Mouse (Mus musculus): ENCODE measurements around the gene Klhl29. TPM values are rescaled to one million over a fixed set of nuclear protein-coding genes. Genes with fewer than 3 reads are reported as not detected.

Klhl29 gene
- polyA plus RNA-seq, 1 experiment from 2014 or later: 2.0 TPM

- Histone ChIP-seq H3K27ac (ENCODE audit: low read depth, low read length) (no peak overlapping the region), H3K9ac (ENCODE audit: low read length) (no peak overlapping the region), H3K4me3 (ENCODE audit: low read depth, low read length) (no peak overlapping the region), H3K27me3 (ENCODE audit: control insufficient read depth, insufficient read depth, low read length) (no peaks in the 10 kb centered on the region), H3K36me3 (ENCODE audit: control insufficient read depth, insufficient read depth, low read length) (no peaks in the 10 kb centered on the region), H3K4me1 (ENCODE audit: control insufficient read depth, insufficient read depth, low read length) (peaks cover 15% of the 10 kb centered on the region), H3K9me3 (ENCODE audit: control insufficient read depth, low read length) (no peaks in the 10 kb centered on the region), H3K4me2 (ENCODE audit: low read depth) (no peak overlapping the region)
- DNase-seq (ENCODE audit: low spot score): no peak
- ATAC-seq (ENCODE audit: insufficient read depth, low FRiP score, low TSS enrichment): no peak
- WGBS: 84% methylated on average over 9 of the region's 9 CpGs
Measured at GRCm38 (mm10) chr12:5214266-5214665, 161.2 kb downstream of the Klhl29 start.

GRCm38 (mm10) chr12:5213339-5214104 lies 162.0 kb downstream of the Klhl29 start:
- ATAC-seq (ENCODE audit: insufficient read depth, low FRiP score, low TSS enrichment): no peak
- H3K9me3 ChIP-seq (ENCODE audit: control insufficient read depth, low read length): no peaks in the 10 kb centered on the region
- no peak for DNase-seq (ENCODE audit: low spot score)
- no peak overlapping the region for H3K9ac ChIP-seq (ENCODE audit: low read length)
- no peaks in the 10 kb centered on the region for H3K36me3 ChIP-seq (ENCODE audit: control insufficient read depth, insufficient read depth, low read length)
- H3K27me3 ChIP-seq (ENCODE audit: control insufficient read depth, insufficient read depth, low read length): no peaks in the 10 kb centered on the region
- H3K4me2 ChIP-seq (ENCODE audit: low read depth): no peak overlapping the region
- WGBS: 23% methylated on average over 13 of the region's 13 CpGs
- peaks cover 18% of the 10 kb centered on the region for H3K4me1 ChIP-seq (ENCODE audit: control insufficient read depth, insufficient read depth, low read length)
- H3K27ac ChIP-seq (ENCODE audit: low read depth, low read length): no peak overlapping the region
- no peak overlapping the region for H3K4me3 ChIP-seq (ENCODE audit: low read depth, low read length)

GRCm38 (mm10) chr12:5211884-5212283 lies 163.6 kb downstream of the Klhl29 start:
- WGBS: 91% methylated on average over 9 of the region's 9 CpGs
- Histone ChIP-seq H3K27me3 (ENCODE audit: control insufficient read depth, insufficient read depth, low read length) (no peaks in the 10 kb centered on the region), H3K4me2 (ENCODE audit: low read depth) (no peak overlapping the region), H3K9ac (ENCODE audit: low read length) (no peak overlapping the region), H3K4me1 (ENCODE audit: control insufficient read depth, insufficient read depth, low read length) (peaks cover 19% of the 10 kb centered on the region), H3K4me3 (ENCODE audit: low read depth, low read length) (no peak overlapping the region), H3K9me3 (ENCODE audit: control insufficient read depth, low read length) (no peaks in the 10 kb centered on the region), H3K27ac (ENCODE audit: low read depth, low read length) (no peak overlapping the region), H3K36me3 (ENCODE audit: control insufficient read depth, insufficient read depth, low read length) (no peaks in the 10 kb centered on the region)
- DNase-seq (ENCODE audit: low spot score): no peak
- no peak for ATAC-seq (ENCODE audit: insufficient read depth, low FRiP score, low TSS enrichment)

GRCm38 (mm10) chr12:5210786-5211185 lies 164.7 kb downstream of the Klhl29 start:
- WGBS: 55% methylated on average over 9 of the region's 9 CpGs
- Histone ChIP-seq H3K36me3 (ENCODE audit: control insufficient read depth, insufficient read depth, low read length) (no peaks in the 10 kb centered on the region), H3K4me1 (ENCODE audit: control insufficient read depth, insufficient read depth, low read length) (peaks cover 12% of the 10 kb centered on the region), H3K4me2 (ENCODE audit: low read depth) (no peak overlapping the region), H3K9ac (ENCODE audit: low read length) (no peak overlapping the region), H3K9me3 (ENCODE audit: control insufficient read depth, low read length) (no peaks in the 10 kb centered on the region), H3K27ac (ENCODE audit: low read depth, low read length) (no peak overlapping the region), H3K4me3 (ENCODE audit: low read depth, low read length) (no peak overlapping the region), H3K27me3 (ENCODE audit: control insufficient read depth, insufficient read depth, low read length) (no peaks in the 10 kb centered on the region)
- ATAC-seq (ENCODE audit: insufficient read depth, low FRiP score, low TSS enrichment): no peak
- DNase-seq (ENCODE audit: low spot score): no peak

GRCm38 (mm10) chr12:5207941-5208905 lies 167.3 kb downstream of the Klhl29 start:
- H3K9ac ChIP-seq (ENCODE audit: low read length): no peak overlapping the region
- WGBS: 64% methylated on average over 17 of the region's 17 CpGs
- ATAC-seq (ENCODE audit: insufficient read depth, low FRiP score, low TSS enrichment) (no peak), DNase-seq (ENCODE audit: low spot score) (peak; percentile 45)
- H3K4me3 ChIP-seq (ENCODE audit: low read depth, low read length): no peak overlapping the region
- H3K4me2 ChIP-seq (ENCODE audit: low read depth): no peak overlapping the region
- H3K27ac ChIP-seq (ENCODE audit: low read depth, low read length): peak overlapping the region; percentile 55; the same call in 1 of the 2 replicates
- H3K4me1 ChIP-seq (ENCODE audit: control insufficient read depth, insufficient read depth, low read length): peaks cover 12% of the 10 kb centered on the region
- H3K9me3 ChIP-seq (ENCODE audit: control insufficient read depth, low read length): no peaks in the 10 kb centered on the region
- no peaks in the 10 kb centered on the region for H3K27me3 ChIP-seq (ENCODE audit: control insufficient read depth, insufficient read depth, low read length)
- no peaks in the 10 kb centered on the region for H3K36me3 ChIP-seq (ENCODE audit: control insufficient read depth, insufficient read depth, low read length)

- H3K36me3 ChIP-seq (ENCODE audit: control insufficient read depth, insufficient read depth, low read length): no peaks in the 10 kb centered on the region
- no peaks in the 10 kb centered on the region for H3K27me3 ChIP-seq (ENCODE audit: control insufficient read depth, insufficient read depth, low read length)
- H3K4me3 ChIP-seq (ENCODE audit: low read depth, low read length): no peak overlapping the region
- ATAC-seq (ENCODE audit: insufficient read depth, low FRiP score, low TSS enrichment) (no peak), DNase-seq (ENCODE audit: low spot score) (no peak)
- H3K27ac ChIP-seq (ENCODE audit: low read depth, low read length): no peak overlapping the region
- H3K9me3 ChIP-seq (ENCODE audit: control insufficient read depth, low read length): no peaks in the 10 kb centered on the region
- WGBS: 94% methylated on average over 4 of the region's 4 CpGs
- no peak overlapping the region for H3K4me2 ChIP-seq (ENCODE audit: low read depth)
- H3K9ac ChIP-seq (ENCODE audit: low read length): no peak overlapping the region
- H3K4me1 ChIP-seq (ENCODE audit: control insufficient read depth, insufficient read depth, low read length): peaks cover 12% of the 10 kb centered on the region
Measured at GRCm38 (mm10) chr12:5207172-5207571, 168.3 kb downstream of the Klhl29 start.

- Histone ChIP-seq H3K27me3 (ENCODE audit: control insufficient read depth, insufficient read depth, low read length) (no peaks in the 10 kb centered on the region), H3K9me3 (ENCODE audit: control insufficient read depth, low read length) (no peaks in the 10 kb centered on the region), H3K27ac (ENCODE audit: low read depth, low read length) (no peak overlapping the region), H3K4me3 (ENCODE audit: low read depth, low read length) (no peak overlapping the region), H3K36me3 (ENCODE audit: control insufficient read depth, insufficient read depth, low read length) (no peaks in the 10 kb centered on the region), H3K9ac (ENCODE audit: low read length) (no peak overlapping the region), H3K4me2 (ENCODE audit: low read depth) (no peak overlapping the region), H3K4me1 (ENCODE audit: control insufficient read depth, insufficient read depth, low read length) (peaks cover 5% of the 10 kb centered on the region; the same call in 1 of the 2 replicates)
- WGBS: 71% methylated on average over 11 of the region's 11 CpGs
- ATAC-seq (ENCODE audit: insufficient read depth, low FRiP score, low TSS enrichment) (no peak), DNase-seq (ENCODE audit: low spot score) (no peak)
Measured at GRCm38 (mm10) chr12:5204071-5204840, 171.2 kb downstream of the Klhl29 start.

- no peaks in the 10 kb centered on the region for H3K27me3 ChIP-seq (ENCODE audit: control insufficient read depth, insufficient read depth, low read length)
- 0 out of 2 replicates have a peak, but pooled peaks cover 2% of the 10 kb centered on the region for H3K4me1 ChIP-seq (ENCODE audit: control insufficient read depth, insufficient read depth, low read length)
- no peak overlapping the region for H3K9ac ChIP-seq (ENCODE audit: low read length)
- ATAC-seq (ENCODE audit: insufficient read depth, low FRiP score, low TSS enrichment) (no peak), DNase-seq (ENCODE audit: low spot score) (no peak)
- H3K36me3 ChIP-seq (ENCODE audit: control insufficient read depth, insufficient read depth, low read length): no peaks in the 10 kb centered on the region
- WGBS: 85% methylated on average over 5 of the region's 5 CpGs
- no peak overlapping the region for H3K27ac ChIP-seq (ENCODE audit: low read depth, low read length)
- no peaks in the 10 kb centered on the region for H3K9me3 ChIP-seq (ENCODE audit: control insufficient read depth, low read length)
- no peak overlapping the region for H3K4me3 ChIP-seq (ENCODE audit: low read depth, low read length)
- H3K4me2 ChIP-seq (ENCODE audit: low read depth): no peak overlapping the region
Measured at GRCm38 (mm10) chr12:5203385-5203784, 172.1 kb downstream of the Klhl29 start.

Measured in neural tube, embryonic 11.5 days (tissue).